Mouse (Mus musculus): ENCODE results near the gene Rtf2.

DNA sequence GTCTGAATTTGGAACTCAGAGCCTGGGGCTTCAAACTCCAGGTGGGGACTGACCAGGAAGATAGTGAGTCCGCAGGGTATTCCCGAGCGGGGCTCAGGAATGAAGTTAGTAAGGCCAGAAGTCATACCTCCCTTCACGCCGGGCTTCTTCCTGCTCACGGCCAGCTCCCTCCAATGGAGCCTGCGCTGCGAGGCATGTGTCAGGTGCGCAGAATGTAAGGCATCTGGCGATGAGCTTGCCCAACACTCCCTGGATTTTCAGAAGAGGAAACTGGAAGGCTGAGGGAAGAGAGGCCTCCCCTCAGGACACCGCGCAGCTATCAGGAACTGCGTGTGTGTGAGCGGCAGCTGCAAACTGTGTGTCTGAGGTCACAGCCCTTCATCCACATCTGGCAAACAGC, 61.8 kb downstream of the Rtf2 start:
- no peak for TF ChIP-seq CTCF (IDR thresholded peaks at IDR 0.05; ENCODE audit: control insufficient read depth, insufficient read depth, low read length)
- TF ChIP-seq POLR2A (IDR thresholded peaks at IDR 0.05; ENCODE audit: borderline replicate concordance, control insufficient read depth, low read depth, low read length): no peak
